Mouse (Mus musculus) kidney, adult 2 months (tissue): ENCODE measurements around the gene Pde6c.

Experiments
- CTCF ChIP-seq: fragments of 200-500 bp; conservative IDR thresholded peaks from 2 replicates; pipeline ENCODE4 v1.5.1; 2011; ENCODE audit warnings: low read depth, mild to moderate bottlenecking, control low read depth, low read length, moderate library complexity, mixed read lengths; ENCODE audit not compliant: insufficient read depth, insufficient read length
- POLR2A ChIP-seq: fragments of 200-500 bp; IDR thresholded peaks from one replicate; pipeline ENCODE4 v1.6.1; 2011; ENCODE audit warnings: low read depth, low read length, control low read depth

- TF ChIP-seq POLR2A: no peak
- TF ChIP-seq CTCF: no peak
Observed at GRCm38 (mm10) chr19:38191446-38191845, 58.9 kb downstream of the Pde6c start.
